Mouse (Mus musculus) T-cell, adult 2 months (primary cell): ENCODE data around the gene Wls.

Source experiments
- DNase-seq: peaks from one replicate; pipeline ENCODE4 v3.0.0; 2022; ENCODE audit warnings: low spot score

The Wls gene

DNA sequence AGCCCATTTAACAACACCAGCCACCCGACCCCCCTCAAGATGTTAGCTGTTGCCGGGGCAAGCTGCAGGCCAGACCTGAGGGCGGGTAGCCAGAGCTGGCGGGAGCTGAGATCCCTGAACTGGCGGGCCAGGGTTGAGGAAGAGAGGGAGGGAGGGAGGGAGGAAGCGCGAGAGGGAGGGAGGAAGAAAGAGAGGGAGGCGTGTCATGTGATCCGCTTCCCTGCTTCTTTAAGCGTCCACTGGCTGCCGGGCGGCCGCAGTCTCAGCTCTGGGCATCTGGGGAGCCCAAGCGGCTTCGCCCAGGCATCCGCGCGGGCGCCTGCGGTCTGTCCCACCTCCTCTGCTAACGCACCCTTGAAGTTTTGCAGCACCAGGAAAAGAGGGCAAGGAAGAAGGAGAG is at the start of gene Wls:
Gene Wls, plus strand, starts transcription at position 192 of the 400 bp plus-strand sequence.
- DNase-seq = peak; percentile 3

DNA sequence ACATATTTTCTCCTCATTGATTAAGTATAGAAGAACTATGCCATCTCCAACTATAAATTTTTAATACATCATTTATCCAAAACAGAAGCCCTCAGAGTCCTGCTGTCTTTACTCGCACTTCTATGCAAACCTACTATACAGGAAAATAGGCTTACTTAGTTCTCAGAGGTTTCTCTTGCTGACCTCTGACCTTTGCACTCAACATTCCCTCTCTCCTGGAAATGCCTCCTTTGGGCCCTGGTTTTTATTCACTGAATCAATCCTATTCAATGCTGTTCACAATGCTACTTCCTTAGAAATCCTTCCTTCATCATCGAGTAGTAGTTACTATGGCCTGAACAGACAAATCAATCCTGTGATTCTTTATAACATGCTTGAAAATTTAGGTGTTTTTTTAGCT is 49.7 kb upstream of the Wls start:
- no peak for DNase-seq

DNA sequence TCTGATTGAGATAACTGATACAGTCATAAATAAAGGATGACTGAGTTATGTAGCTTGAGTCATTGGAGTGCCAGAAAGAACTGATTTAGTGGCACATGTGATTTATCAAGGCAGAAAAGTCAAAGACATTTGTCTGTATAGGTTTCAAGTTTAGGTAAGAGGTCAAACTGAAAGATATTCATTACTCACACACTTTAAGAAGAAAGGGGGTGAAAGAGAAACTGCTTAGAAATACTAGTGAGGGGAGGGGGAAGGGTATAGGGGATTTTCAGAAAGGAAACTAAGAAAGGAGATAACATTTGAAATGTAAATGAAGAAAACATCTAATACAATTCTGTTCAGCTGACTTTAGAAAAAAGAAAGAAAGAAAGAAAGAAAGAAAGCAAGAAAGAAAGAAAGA is 7.9 kb upstream of the Wls start:
- no peak for DNase-seq

DNA sequence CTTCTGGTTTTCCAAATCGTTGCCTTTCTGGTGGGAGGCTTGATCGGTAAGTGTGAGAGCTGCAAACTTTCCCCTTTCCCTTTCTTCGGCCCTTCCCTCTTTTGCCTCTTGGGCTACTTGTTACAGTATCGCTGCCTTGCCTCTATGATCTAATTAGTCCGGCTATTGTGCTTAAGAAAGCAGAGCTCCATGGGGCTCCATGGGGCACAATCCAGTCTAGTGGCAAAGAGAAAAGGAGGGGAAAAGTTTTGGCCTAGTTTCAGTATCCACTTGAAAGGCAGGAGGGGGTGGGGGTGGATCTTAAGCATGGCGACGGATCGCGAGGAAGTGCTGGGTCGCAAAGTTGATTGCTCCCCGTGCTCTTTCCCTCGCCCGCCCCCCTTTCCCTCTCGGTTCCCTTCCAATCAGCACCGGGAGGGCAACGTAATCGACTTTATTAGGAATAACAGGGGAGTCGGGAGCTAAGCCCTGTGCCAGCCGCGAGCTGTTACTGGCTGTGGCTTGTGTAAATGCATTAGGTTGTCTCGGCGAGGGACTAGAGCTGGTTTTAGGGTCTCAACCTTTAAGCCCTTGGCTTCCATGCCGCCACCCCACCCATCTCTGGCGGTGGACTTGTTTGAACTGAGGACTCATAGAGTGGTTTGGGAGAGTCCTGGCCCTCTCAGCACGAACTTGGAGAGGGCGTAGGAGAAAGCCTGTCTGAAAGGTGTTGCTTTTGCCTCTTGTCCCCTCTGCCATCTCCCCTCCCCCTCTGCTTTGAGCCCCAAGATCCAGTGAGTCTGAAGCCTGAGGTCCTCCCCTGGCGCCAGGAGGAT is 737 bp downstream of the Wls start:
- peak; percentile 20 for DNase-seq

DNA sequence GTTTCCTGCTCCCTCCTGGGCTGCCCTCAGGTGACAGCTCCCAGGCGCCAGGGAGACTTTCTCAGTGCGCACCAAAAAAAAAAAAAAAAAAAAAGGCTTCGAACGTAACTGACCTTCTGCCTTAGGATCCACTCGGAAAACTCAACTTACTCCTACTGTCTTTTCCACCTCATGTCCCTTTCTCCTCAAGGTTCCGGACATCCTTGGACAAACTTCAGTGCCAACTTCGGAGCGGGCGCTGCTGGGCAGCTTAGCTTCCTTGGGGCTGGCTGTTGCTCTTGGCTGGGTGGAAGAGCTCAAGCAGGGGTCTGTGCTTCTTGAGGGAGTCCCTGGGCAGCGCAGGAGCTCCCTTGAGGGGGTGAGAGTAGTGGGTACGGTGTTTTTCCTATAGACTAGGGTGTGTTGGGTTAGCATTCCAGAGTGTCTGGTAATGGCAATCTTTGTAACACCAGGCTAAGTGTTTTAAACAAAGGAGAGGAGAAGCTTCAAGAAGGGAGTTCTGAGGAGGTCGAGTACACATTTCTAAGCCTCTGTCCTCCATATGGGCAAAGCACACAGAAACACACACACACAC is 1.4 kb downstream of the Wls start:
- DNase-seq = peak; percentile 11

DNA sequence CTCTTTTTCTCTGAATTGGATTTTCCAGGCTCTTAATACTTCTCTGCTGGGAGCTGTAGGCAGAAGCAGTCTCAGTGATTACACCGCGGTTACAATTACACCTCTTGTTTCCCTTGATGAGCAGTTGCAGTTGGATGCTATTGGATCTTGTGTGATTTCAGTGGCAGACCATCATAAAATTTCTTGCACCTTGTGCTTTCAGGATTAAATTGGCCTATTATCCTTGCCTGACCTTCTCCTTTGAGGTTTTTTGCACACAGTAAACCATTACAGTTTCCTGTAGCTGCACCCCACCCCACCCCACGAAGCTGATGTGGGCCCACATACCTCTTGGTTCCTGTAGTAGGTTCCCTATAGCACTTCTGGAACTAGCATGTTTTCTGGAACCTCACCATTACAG is 2.0 kb downstream of the Wls start:
- DNase-seq = peak; percentile 10

DNA sequence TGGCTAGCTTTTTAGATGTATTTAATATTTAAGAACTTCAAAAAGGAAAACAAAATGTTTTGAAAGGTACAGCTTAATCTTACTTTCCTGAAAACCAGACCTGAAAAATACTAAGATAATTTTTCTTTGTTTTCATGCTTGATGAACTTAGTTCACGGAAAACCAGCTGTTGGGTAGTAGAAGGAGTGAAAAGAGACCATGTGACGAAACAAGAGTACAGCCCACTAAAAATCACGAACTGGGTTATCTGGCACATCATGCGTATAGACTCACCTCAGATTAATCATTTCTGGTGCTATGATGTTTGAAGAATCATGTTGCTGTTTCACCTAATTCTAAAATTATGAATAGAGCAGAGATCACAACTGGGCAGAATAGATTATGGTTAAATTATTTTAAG is 3.7 kb downstream of the Wls start:
- no peak for DNase-seq

DNA sequence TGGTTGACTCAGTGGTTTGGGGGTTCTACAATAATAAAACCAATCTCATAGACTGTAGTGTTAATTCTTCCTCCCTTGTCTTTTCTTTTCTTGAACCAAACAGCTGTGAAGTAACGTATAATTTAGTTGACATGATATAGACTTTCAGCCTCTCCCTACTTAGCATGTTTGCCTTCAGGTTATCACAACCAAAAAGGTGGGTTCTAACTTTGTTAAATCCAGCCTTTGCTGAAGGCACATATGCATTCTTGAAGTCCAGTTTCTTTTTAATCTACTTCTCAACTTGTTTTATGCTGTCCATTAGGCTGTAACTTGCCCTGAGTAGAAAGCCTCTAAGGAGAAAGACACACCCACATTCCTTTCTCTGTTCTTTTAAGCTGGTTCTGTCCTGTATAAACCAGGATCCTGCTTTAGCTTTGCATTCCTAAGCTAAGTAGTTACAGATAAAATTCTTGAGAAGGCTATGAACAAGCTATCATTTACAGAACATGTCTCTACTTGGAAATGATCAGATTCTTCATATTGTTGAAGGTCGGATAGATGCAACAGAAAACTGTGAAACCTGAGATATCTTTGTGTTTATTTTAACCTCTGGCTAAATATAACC is 8.0 kb downstream of the Wls start:
- DNase-seq = no peak

DNA sequence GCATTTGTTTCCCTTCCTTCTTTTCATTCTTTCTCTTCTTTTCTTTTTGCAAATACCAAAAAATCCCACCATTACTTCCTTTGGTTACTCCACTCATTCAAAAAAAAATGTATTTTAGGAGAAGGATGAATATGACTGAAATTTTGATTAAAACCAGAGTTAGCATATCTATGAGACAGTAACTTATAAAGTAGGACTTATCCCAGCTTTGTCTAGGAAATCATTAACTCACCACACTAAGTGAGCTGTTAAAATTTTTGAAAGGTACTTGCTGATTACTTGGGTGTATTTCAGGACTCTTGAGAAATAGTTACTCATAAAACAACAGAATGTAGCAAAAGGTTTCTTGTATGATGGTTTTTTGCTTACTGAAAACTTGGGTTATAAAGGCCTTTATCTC is 8.7 kb downstream of the Wls start:
- no peak for DNase-seq

DNA sequence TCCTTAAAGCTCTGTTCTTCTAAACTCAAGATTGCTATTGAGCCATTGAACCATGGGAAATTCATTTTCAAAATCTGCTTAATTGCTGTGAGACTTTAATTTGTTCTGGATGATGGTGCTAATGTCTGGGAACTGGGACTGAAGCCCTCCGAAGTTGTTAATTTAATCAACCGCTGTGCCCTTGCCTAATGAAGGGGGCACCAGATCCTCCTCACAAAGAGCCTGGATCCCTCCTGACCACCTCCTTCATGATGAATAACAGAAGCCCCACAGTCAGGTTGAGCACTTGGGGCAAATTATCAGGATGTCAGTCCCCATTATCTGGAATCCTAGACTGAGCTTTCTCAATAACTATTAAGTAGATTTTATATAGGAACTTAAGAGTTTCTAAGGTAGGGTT is 12.0 kb downstream of the Wls start:
- no peak for DNase-seq

DNA sequence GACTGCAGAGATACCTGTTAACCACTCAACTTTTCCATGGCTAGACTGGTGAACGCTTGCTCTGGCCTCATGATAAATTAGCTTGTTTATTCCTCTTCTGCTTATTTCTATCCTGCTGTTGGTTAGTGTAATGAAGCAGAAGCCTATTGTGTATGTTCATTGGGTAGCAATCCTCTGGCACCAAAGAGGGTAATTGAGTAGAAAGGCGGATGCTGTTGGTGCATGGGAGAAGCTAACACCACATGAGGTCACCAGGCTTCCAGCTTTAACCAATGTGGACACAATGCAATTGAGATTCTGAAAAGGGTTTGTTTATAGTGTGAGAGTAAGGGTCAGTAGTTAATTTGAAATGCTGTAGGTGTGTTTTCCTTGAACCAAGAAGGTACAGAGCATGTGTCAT is 12.5 kb downstream of the Wls start:
- DNase-seq = no peak

DNA sequence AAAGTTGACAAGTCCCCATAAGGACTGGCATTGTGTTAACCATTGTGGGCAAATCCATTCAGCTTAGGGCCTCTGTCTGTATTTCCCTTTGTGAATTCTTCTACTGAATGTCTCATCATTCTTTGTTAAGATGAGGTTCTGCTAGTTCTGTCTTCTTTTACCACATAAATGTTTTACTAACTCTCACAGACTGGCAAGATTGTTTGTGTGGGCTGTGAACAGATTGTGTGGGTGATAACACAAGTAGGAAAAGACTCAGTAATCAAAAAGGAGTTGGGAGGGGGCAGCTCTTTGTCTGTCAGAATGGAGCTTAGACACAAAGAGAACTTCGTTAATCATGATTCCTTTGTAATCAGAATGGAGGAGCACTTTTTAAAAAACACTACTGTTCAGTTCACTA is 17.6 kb downstream of the Wls start:
- no peak for DNase-seq

DNA sequence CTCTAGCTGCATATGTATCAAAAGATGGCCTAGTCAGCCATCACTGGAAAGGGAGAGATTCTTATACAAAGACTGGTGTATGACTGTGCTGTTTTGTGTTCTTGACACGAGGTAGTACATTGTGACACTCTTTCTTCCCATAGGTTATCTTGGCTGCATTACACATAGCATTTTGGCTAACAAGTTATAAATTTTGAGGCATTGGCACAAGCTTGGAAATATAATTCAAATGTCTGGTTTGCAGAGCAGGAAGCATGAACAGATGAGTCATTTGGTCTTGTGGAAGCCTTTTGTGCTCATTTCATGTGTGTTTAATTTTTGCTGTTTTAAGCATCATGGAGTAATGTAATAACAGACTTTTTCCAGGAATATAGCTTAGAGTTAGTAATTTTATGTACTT is 26.2 kb downstream of the Wls start:
- DNase-seq = no peak

DNA sequence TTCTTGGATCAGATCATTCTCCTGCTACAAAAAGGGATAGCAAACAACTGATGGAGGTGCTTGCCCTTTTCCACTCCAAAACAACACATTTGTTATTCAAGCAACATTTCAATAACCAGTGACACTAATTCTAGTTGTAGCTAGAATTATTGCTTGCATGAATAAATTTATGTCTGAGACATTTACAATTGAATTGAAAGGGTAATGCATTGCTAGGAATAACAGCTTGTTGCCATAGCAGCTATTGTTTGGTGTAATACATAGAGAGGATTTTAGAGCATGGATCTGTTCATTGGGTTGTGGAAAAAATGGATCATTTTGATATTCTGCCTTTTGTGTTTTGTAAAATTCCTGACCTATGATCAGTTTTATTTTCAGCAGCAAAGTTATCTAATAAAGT is 39.5 kb downstream of the Wls start:
- DNase-seq = no peak

DNA sequence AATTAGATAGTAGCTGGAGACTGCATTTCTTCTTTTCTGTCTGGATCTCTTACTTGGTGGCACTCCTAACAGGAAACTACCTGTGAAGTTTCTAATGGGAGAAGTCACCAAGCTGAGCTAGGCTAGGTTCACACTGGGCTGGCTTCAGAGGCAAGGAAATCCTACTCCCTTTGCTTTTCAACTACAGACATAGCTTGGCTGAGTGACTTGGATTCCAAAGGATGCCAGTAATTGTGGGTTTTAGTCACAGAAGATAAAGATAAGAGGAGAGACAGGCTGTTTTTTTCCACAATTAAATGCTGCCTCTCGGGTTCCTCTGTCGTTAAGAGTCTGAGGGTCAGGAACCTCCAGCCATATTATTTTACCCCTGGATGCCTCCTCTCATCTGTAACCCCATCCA is 43.9 kb downstream of the Wls start:
- DNase-seq = no peak

DNA sequence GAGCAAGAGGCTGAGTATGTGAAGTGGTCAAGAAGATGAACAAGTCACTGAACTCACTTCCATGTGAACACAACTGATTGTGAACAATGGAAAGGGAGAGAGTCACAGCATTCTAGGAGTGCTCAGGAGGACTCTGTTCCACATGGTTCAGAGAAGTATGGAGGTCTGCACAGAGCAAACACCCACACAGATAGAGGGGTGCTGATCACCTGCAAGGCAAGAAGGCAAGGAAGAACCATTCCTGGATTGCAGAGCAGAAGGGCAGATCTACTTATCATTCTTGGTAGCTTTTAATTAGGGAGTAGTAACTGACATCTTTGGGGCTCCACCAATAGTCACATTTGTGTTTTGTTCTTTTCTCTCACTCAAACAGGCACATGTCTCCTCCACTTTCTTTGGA is 45.3 kb downstream of the Wls start:
- no peak for DNase-seq

DNA sequence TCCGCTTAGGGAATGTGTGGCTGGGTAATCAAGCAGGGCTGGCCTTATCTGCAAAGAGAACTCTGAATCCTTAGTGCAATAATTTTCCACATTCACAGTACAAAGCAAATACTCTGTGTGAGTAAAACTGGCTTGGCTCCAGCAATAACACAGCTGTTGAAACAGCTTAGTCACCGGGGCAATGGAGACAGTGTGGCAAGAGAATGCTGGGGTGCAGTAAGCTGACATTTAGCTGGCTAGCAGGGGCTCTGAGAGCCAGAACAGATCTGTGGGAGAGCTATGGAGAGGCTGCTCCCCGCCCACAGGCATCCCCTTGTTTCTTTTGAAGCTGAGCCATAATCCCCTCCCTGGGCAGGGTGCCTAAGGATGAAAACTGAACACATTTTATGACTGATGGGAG is 45.8 kb downstream of the Wls start:
- DNase-seq = no peak

DNA sequence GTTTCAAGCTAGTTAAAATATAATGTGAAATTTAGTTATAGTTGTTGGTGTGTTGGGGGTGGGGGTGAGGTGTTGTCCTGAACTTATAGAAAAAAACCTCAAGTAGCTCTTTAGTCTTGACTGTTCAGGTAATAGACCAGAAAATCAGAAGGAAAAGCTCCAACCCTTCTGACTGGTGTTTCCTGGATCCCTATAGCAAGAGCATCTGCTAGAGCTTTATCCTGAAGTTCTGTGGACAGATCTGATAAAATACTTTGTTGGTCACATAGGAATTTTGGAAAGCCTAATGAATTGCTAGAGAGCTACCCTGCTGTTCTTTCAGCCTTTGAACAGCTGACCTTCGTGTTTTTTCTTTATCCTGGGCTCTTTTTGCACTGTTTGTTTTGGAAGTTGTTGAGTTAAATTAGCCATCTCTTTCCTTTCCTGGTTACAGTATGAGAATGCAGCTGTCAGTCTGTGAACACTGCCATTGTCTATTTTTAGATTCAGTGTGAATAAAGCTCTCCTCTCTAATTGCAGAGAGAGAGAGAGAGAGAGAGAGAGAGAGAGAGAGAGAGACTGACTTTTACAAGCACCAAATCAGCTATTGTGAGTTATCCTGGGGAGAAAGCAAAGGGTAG is 46.4 kb downstream of the Wls start:
- no peak for DNase-seq

DNA sequence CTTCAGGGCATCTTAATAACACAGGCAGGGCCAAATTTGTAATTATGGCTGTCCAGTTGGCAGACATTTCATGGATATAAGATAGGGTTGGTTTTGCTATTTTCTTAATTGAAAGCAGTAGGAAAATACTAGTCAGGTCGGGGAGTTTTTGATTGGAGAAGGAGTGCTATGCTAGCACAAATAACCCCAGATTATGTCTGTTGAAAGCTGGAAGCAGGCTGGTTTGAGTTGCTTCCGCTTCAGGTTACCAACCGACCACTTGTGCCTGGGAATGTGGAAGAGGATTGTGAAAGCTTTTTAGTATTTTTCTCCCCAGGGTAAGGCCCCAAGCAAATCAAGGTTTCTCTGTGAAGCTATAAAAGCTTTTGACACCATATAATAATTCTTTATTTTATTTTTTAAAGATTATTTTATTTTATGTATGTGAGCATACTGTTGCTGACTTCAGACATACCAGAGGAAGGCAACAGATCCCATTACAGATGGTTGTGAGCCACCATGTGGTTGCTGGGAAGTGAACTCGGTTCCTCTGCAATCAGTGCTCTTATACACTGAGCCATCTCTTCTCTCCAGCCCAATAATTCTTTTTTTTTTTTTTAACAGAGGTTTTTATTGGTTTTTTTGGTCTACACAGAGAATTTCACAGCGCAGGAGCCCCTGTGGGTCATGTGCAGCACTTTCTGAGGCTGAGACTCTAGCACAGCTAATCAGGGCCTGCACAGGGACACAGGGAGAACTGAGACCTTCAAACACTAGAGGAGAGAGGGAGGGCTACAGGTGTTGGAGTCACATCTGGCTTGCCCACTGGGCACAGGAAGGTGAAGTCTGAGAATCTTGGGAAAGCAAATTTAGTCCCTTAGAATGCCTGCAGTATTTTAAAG is 50.9 kb downstream of the Wls start:
- no peak for DNase-seq

DNA sequence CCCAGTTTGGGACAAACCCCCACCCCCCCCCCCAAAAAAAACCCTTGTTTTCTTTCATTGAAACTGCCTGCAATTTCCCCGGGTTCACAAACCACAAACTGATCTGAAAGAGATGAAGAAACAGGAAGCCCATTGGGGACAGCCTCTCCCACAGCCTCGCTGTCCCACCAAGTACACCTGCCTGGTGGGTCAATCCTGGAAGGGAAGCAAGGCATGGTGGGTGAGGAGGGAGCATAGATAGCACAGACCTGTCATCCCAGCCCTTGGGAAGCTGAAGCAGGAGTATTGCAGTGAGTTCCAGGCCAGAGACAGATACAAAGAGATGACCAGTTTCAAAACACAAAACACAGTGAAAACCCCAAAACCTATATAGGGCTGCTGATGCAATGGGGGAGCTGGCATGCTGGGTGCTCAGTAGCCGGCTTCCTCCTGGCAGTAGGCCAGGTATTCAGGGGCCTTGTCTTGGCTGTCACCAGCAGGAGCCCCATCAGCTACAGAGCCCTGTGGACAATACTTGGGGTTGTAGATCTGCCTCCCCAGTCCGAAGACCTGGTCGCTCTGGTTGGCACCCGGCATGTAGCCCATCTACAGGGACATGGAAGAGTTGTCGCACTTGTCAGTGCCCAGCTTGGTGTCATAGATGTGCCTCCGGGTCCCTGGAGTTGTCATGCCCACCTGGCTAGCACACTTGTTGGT is 51.7 kb downstream of the Wls start:
- peak; percentile 2 for DNase-seq

DNA sequence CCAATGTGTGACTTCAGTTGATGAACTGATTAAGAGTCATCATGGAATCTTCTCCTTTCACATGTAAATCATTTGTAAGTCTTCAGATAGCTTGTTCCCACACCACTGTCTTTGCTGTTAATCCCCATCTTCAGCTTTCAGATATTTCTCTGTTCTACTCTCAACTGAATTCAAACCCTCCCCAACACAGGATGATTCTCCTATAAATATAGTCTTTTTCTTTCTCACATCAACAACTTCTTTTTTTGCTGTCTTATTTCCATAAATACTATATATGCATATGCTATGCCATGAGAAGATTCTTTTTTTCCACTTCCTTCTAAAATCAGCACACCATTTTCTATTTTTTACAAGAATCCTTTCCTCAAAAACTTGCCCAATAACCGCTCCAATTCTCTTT is 67.9 kb downstream of the Wls start:
- DNase-seq = no peak
